Mouse (Mus musculus) ES-E14 (cell line): ENCODE measurements around the gene Ganab. TPM values are rescaled to one million over a fixed set of nuclear protein-coding genes. Genes with fewer than 3 reads are reported as not detected.
A peak's percentile ranks its signal among the peaks of the same experiment; 100 is the strongest.

Source experiments
- DNase-seq: peaks from one replicate; pipeline ENCODE4 v3.0.0-alpha.2; 2013; ENCODE audit warnings: low read depth, low spot score
- H3K27ac ChIP-seq: 2 replicates; pipeline ENCODE4 v1.5.1; 2012; ENCODE audit warnings: low read depth, mild to moderate bottlenecking, low read length, moderate library complexity, mixed read lengths; ENCODE audit not compliant: poor library complexity, insufficient read depth, severe bottlenecking
- H3K36me3 ChIP-seq: 2 replicates; pipeline ENCODE4 v1.6.1; 2012; ENCODE audit warnings: mild to moderate bottlenecking, low read length, moderate library complexity, mixed read lengths; ENCODE audit not compliant: control insufficient read depth, poor library complexity, insufficient read depth, severe bottlenecking
- H3K4me1 ChIP-seq, 2 experiments: fragments of 150-350 bp in 1 of 2; sonication (generic) in 1 of 2; 2 replicates each; pipeline ENCODE4 v1.6.1; 2012; ENCODE audit warnings: low read length in 2 of 2, mild to moderate bottlenecking in 1 of 2, mixed read lengths in 1 of 2; ENCODE audit not compliant: control insufficient read depth in 2 of 2, insufficient read depth in 2 of 2, poor library complexity in 1 of 2
- H3K4me3 ChIP-seq, 2 experiments: fragments of 150-350 bp in 1 of 2; sonication (generic) in 1 of 2; 2 replicates each; pipeline ENCODE4 v1.5.1; 2012; ENCODE audit warnings: low read length in 2 of 2, low read depth in 1 of 2, mild to moderate bottlenecking in 1 of 2, mixed read lengths in 1 of 2; ENCODE audit not compliant: insufficient read depth in 1 of 2, poor library complexity in 1 of 2, severe bottlenecking in 1 of 2
- H3K9ac ChIP-seq: 2 replicates; pipeline ENCODE4 v1.6.1; 2012; ENCODE audit warnings: low read depth, mild to moderate bottlenecking, low read length, mixed read lengths; ENCODE audit not compliant: poor library complexity, insufficient read depth, severe bottlenecking
- H3K9me3 ChIP-seq: fragments of 150-350 bp; sonication (generic); 2 replicates; pipeline ENCODE4 v1.6.1; 2012; ENCODE audit warnings: low read depth, mild to moderate bottlenecking, low read length; ENCODE audit not compliant: control insufficient read depth, insufficient read depth
- CHD2 ChIP-seq: IDR thresholded peaks from 2 replicates; pipeline ENCODE4 v1.6.1; 2014; ENCODE audit warnings: mild to moderate bottlenecking, low read depth, low read length, inconsistent platforms
- HCFC1 ChIP-seq: IDR thresholded peaks from 2 replicates; pipeline ENCODE4 v1.6.1; 2012; ENCODE audit warnings: low read length, inconsistent platforms, borderline replicate concordance; ENCODE audit not compliant: insufficient read depth
- MAFK ChIP-seq: IDR thresholded peaks from 2 replicates; pipeline ENCODE4 v1.6.1; 2014; ENCODE audit warnings: mild to moderate bottlenecking, low read depth, low read length, inconsistent platforms; ENCODE audit not compliant: insufficient read depth
- ZC3H11A ChIP-seq: IDR thresholded peaks from 2 replicates; pipeline ENCODE4 v1.6.1; 2012; ENCODE audit warnings: low read depth, mild to moderate bottlenecking, inconsistent platforms, low read length, borderline replicate concordance
- ZNF384 ChIP-seq: IDR thresholded peaks from 2 replicates; pipeline ENCODE4 v1.6.1; 2012; ENCODE audit warnings: low read depth, low read length, inconsistent platforms
- in situ Hi-C, 2 experiments: fragments of 600-800 bp; cut with MboI; formaldehyde crosslinking; loops; one replicate each; pipeline ENCODE4 v1.15.1; 2025; ENCODE audit warnings: low sequenced_read_pairs in 2 of 2, inconsistent platforms in 1 of 2; ENCODE audit not compliant: unreplicated experiment in 2 of 2
- total RNA-seq: library from RNA; depleted of rRNA; stranded (reverse); fragments of 300-350 nt; gene quantifications from 2 replicates; pipeline ENCODE4 v1.2.3, GENCODE M21; 2012

Ganab gene
- total RNA-seq, 1 experiment = 321 TPM

- TF ChIP-seq CHD2 = no peak
- no peak for TF ChIP-seq HCFC1
- no peak for TF ChIP-seq MAFK
- no peak for TF ChIP-seq ZNF384
- TF ChIP-seq ZC3H11A = 0 out of 2 replicates have a peak, but pooled peaks have one; percentile 1
- Histone ChIP-seq H3K36me3 (no peaks in the 10 kb centered on the region; the same call in 1 of the 2 replicates), H3K4me1 (peaks cover 0 to 3% of the 10 kb centered on the region in 2 experiments; a peak in 1 of 4 replicates), H3K27ac (peak overlapping the region; percentile 68; the same call in 1 of the 2 replicates), H3K4me3 (peak overlapping the region; percentile 94 to 96), H3K9me3 (no peaks in the 10 kb centered on the region), H3K9ac (peak overlapping the region; percentile 88)
- in situ Hi-C loops = loop anchor here in 1 of 2 experiments (25.0 kb wide), 1 partner anchor 1691 kb away; the partner anchor contains the start of genes Ddb1 and Tkfc
- DNase-seq = no peak
These were observed 23.0 kb downstream of the Ganab start for GRCm38 (mm10) chr19:8920836-8921291.

GRCm38 (mm10) chr19:8921741-8922140 lies 23.9 kb downstream of the Ganab start:
- no peak for DNase-seq
- H3K4me1 ChIP-seq = peaks cover 0 to 3% of the 10 kb centered on the region in 2 experiments; a peak in 1 of 4 replicates
- no peak overlapping the region for H3K4me3 ChIP-seq
- H3K9me3 ChIP-seq = no peaks in the 10 kb centered on the region
- H3K9ac ChIP-seq = 0 out of 2 replicates have a peak overlapping the region, but pooled peaks have one; percentile 1
- TF ChIP-seq HCFC1 = no peak
- no peak for TF ChIP-seq ZNF384
- no peak for TF ChIP-seq CHD2
- TF ChIP-seq ZC3H11A = no peak
- TF ChIP-seq MAFK = no peak
- in situ Hi-C loops = loop anchor here in 1 of 2 experiments (25.0 kb wide), 1 partner anchor 1691 kb away; the partner anchor contains the start of genes Ddb1 and Tkfc
- H3K27ac ChIP-seq = no peak overlapping the region
- H3K36me3 ChIP-seq = no peaks in the 10 kb centered on the region

GRCm38 (mm10) chr19:8926766-8927165 lies 28.9 kb downstream of the Ganab start:
- no peak for DNase-seq
- no peaks in the 10 kb centered on the region; the same call in 1 of the 2 replicates for H3K36me3 ChIP-seq
- in situ Hi-C loops = no loop called here
- H3K9me3 ChIP-seq = no peaks in the 10 kb centered on the region
- H3K9ac ChIP-seq = no peak overlapping the region
- TF ChIP-seq MAFK (no peak), CHD2 (no peak), ZC3H11A (no peak), ZNF384 (no peak), HCFC1 (no peak)
- H3K4me1 ChIP-seq = peaks cover 0 to 8% of the 10 kb centered on the region in 2 experiments; a peak in 1 of 4 replicates
- no peak overlapping the region for H3K4me3 ChIP-seq
- H3K27ac ChIP-seq = no peak overlapping the region

- TF ChIP-seq ZNF384 = no peak
- no peak for TF ChIP-seq CHD2
- TF ChIP-seq MAFK = no peak
- TF ChIP-seq HCFC1 = no peak
- no peak for TF ChIP-seq ZC3H11A
- Histone ChIP-seq H3K4me1 (peaks cover 0 to 8% of the 10 kb centered on the region in 2 experiments; a peak in 1 of 4 replicates), H3K9ac (no peak overlapping the region), H3K9me3 (no peaks in the 10 kb centered on the region), H3K27ac (no peak overlapping the region), H3K36me3 (no peaks in the 10 kb centered on the region; the same call in 1 of the 2 replicates), H3K4me3 (no peak overlapping the region)
- in situ Hi-C loops = no loop called here
- DNase-seq = no peak
These were observed 30.1 kb downstream of the Ganab start for GRCm38 (mm10) chr19:8927891-8928525.
